ENCODE assay signal across 34 mouse cellular contexts in the genomic region with DNA sequence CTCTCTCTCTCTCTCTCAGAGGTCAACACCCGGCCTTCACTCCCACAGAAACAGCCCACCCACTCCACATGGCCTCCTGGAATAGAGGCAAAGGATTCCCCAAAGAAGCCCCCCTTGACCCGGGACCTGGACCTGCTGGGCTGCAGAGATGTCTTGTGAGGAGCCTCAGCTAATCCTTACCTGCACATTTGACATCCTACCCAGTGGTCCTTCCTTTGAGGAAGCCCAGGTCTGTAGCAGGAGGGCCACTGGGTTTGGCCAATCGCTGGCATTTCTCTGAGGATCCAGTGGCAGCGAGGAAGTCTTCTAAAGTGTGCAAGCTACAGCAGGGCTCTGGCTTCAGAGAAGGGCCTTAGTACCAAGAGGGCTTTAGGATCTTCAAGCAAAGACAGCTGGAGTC. TPM values are rescaled to one million over a fixed set of nuclear protein-coding genes. Genes with fewer than 3 reads are reported as not detected.
"Had no signal": no experiment of that assay in that cellular context is flagged by ENCODE, and none has a peak within 500 bp of the region (broad histone marks: within the 10 kb centered on the region; RNA-seq: fewer than 3 reads in every experiment).

No protein-coding gene starts in this region.

- H3K4me2 ChIP-seq: heart, embryonic 12.5 days; hindbrain, embryonic 13.5 days; hindbrain, embryonic 15.5 days; kidney, embryonic 15.5 days; limb, embryonic 12.5 days; liver, embryonic 12.5 days had no signal

- ATAC-seq: hindbrain, postnatal 0 days; intestine, embryonic 16.5 days; liver, embryonic 12.5 days had no signal

- DNase-seq: kidney, adult 11 months; kidney, adult 2 months; kidney, adult 9 months; kidney, postnatal 14 days; kidney, postnatal 36 days; layer of hippocampus, adult 9-11 months had no signal

- H3K27me3 ChIP-seq: hindbrain, embryonic 13.5 days; hindbrain, embryonic 15.5 days; kidney, embryonic 15.5 days; limb, embryonic 12.5 days had no signal

- H3K27ac ChIP-seq: heart, embryonic 10.5 days; hindbrain, embryonic 13.5 days; hindbrain, embryonic 15.5 days; hindbrain, postnatal 0 days; kidney, embryonic 15.5 days; kidney, postnatal 0 days; left cerebral cortex, adult 2 months; limb, embryonic 12.5 days; liver, embryonic 12.5 days; liver, embryonic 14.5 days had no signal

- H3K9me3 ChIP-seq: heart, embryonic 10.5 days; heart, embryonic 12.5 days; hindbrain, embryonic 13.5 days; hindbrain, embryonic 15.5 days; kidney, embryonic 15.5 days; limb, embryonic 10.5 days; limb, embryonic 12.5 days; liver, embryonic 12.5 days had no signal

- H3K36me3 ChIP-seq: heart, embryonic 10.5 days; heart, embryonic 12.5 days; hindbrain, embryonic 13.5 days; hindbrain, embryonic 15.5 days; kidney, embryonic 15.5 days; limb, embryonic 10.5 days; limb, embryonic 12.5 days; liver, embryonic 12.5 days had no signal

- H3K4me3 ChIP-seq: heart, embryonic 10.5 days; heart, embryonic 12.5 days; hindbrain, embryonic 13.5 days; hindbrain, embryonic 15.5 days; kidney, embryonic 15.5 days; left cerebral cortex, adult 2 months; limb, embryonic 10.5 days; limb, embryonic 12.5 days; liver, embryonic 12.5 days had no signal

- H3K9ac ChIP-seq: heart, embryonic 12.5 days; hindbrain, embryonic 15.5 days; kidney, embryonic 15.5 days; limb, embryonic 12.5 days; liver, embryonic 12.5 days; liver, embryonic 14.5 days had no signal

RNA-seq across cellular contexts. Expression of a gene that starts 48.0 kb away (rescaled TPM):
- total RNA-seq: gastrocnemius, adult 18-20 months; gastrocnemius, postnatal 14 days; gastrocnemius, postnatal 36 days; heart, adult 18-20 months; heart, adult 8-10 months; heart, postnatal 10 days; heart, postnatal 25 days; hematopoietic stem cell, adult 5-6 weeks; hindbrain, postnatal 0 days; layer of hippocampus, adult 18-20 months; layer of hippocampus, adult 8-10 months; layer of hippocampus, postnatal 25 days; left cerebral cortex, adult 2 months; left cerebral cortex, postnatal 14 days; left cerebral cortex, postnatal 36 days had no signal
- polyA plus RNA-seq: heart, embryonic 10.5 days; heart, embryonic 14.5 days; hindbrain, embryonic 11.5 days; hindbrain, embryonic 13.5 days; hindbrain, embryonic 15.5 days; hindbrain, postnatal 0 days; kidney, embryonic 15.5 days; limb, embryonic 10.5 days; limb, embryonic 12.5 days; liver, embryonic 12.5 days had no signal
